Mouse (Mus musculus) liver, embryonic 13.5 days (tissue): ENCODE results near the gene Gemin4. TPM values are rescaled to one million over a fixed set of nuclear protein-coding genes. Genes with fewer than 3 reads are reported as not detected.
A peak's percentile ranks its signal among the peaks of the same experiment; 100 is the strongest.

Experiments used
- ATAC-seq: fragments of 200-750 bp; cut with Nextera tagmentation; 2 replicates; pipeline ENCODE4 v1.8.0; 2017; ENCODE audit warnings: low read depth, mild to moderate bottlenecking, moderate number of reproducible peaks, moderate library complexity
- DNase-seq: peaks from one replicate; pipeline ENCODE4 v3.0.0; 2022
- H3K27ac ChIP-seq: fragments of 300-500 bp; sonication (generic); 2 replicates; pipeline ENCODE4 v1.5.1; 2015; ENCODE audit warnings: moderate library complexity, mild to moderate bottlenecking, inconsistent platforms
- H3K27me3 ChIP-seq: fragments of 300-500 bp; sonication (generic); 2 replicates; pipeline ENCODE4 v1.6.1; 2015; ENCODE audit warnings: mild to moderate bottlenecking, inconsistent platforms
- H3K36me3 ChIP-seq: fragments of 300-500 bp; sonication (generic); 2 replicates; pipeline ENCODE4 v1.6.1; 2015; ENCODE audit warnings: mild to moderate bottlenecking, inconsistent platforms
- H3K4me1 ChIP-seq: fragments of 300-500 bp; sonication (generic); replicated peaks from 2 replicates; pipeline ENCODE4 v1.6.1; 2015; ENCODE audit warnings: inconsistent platforms
- H3K4me2 ChIP-seq: fragments of 300-500 bp; sonication (generic); 2 replicates; pipeline ENCODE4 v1.6.1; 2015; ENCODE audit warnings: inconsistent platforms, mild to moderate bottlenecking, moderate library complexity
- H3K4me3 ChIP-seq: fragments of 300-500 bp; sonication (generic); replicated peaks from 2 replicates; pipeline ENCODE4 v1.5.1; 2015; ENCODE audit warnings: mild to moderate bottlenecking, inconsistent platforms
- H3K9ac ChIP-seq: fragments of 300-500 bp; sonication (generic); 2 replicates; pipeline ENCODE4 v1.6.1; 2015; ENCODE audit warnings: mild to moderate bottlenecking, inconsistent platforms
- H3K9me3 ChIP-seq: fragments of 300-500 bp; sonication (generic); replicated peaks from 2 replicates; pipeline ENCODE4 v1.6.1; 2016; ENCODE audit warnings: inconsistent platforms
- WGBS: fragments of 180-500 bp; shearing (Covaris S2); methylation state at CpG from one replicate; pipeline ENCODE4 v1.1.7; 2015; ENCODE audit not compliant: insufficient replicate concordance; 5-methylcytosine and 5-hydroxymethylcytosine counted together
- polyA plus RNA-seq: library from polyadenylated mRNA; unstranded; fragments of >200 nt; fragmentation: Nextera tagmentation; extraction: Ambion mirVana; gene quantifications from 2 replicates; pipeline ENCODE4 v1.2.1, GENCODE M21; 2015

Gemin4 gene
- polyA plus RNA-seq, 1 experiment from 2014 or later = 22.5 TPM

DNA sequence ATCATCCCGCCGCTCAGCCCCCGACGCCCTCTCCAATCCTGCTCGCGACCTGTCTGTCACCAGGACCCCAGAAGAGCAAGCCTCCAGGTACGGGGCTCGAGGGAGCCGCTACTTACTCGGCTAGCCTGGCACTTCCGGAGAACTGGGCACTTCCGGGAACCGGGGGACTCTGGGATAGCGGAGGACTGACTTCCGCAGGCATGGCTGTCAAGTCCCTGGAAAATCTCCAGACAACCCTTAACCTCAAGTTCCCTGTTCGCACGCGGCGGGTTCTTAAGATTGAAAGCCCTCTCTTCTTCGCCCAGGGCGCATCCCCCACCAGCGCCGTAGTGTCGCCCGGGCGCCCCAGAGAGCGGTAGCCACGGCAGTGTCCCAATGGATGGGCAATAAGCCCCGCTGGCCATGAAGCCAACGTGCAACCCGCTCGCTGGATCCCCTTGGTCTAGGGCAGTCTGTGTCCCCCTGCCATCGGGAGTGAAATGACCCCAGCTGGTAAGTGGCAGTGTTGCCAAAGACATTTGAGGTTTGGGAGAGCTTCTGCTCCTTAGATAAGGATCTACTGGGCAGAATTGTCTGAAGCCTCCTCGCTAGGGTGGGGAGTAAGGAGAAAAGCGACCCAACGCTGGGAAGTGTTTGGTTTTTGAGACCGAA lies 37.8 kb downstream of the Gemin4 start, which contains the start of the genes Vps53 and Fam57a:
Gene Vps53 (minus strand): TSS at position 153 of the 651 bp plus-strand sequence.
Gene Fam57a (plus strand): TSS at position 177 of the 651 bp plus-strand sequence.
- peak within 1 kb of the TSS; percentile 86 for H3K4me2 ChIP-seq
- peak; percentile 78 for DNase-seq
- peak within 1 kb of the TSS; percentile 84 for H3K9ac ChIP-seq
- H3K4me1 ChIP-seq = peaks cover 17% of the 10 kb centered on the region
- ATAC-seq = peak; percentile 90
- H3K9me3 ChIP-seq = no peaks in the 10 kb centered on the region
- under 1% methylated on average over 37 of the region's 37 CpGs for WGBS
- no peaks in the 10 kb centered on the region for H3K27me3 ChIP-seq
- H3K27ac ChIP-seq = peak within 1 kb of the TSS; percentile 72
- peaks cover 15% of the 10 kb centered on the region; the same call in 1 of the 2 replicates for H3K36me3 ChIP-seq
- H3K4me3 ChIP-seq = peak within 1 kb of the TSS; percentile 93

DNA sequence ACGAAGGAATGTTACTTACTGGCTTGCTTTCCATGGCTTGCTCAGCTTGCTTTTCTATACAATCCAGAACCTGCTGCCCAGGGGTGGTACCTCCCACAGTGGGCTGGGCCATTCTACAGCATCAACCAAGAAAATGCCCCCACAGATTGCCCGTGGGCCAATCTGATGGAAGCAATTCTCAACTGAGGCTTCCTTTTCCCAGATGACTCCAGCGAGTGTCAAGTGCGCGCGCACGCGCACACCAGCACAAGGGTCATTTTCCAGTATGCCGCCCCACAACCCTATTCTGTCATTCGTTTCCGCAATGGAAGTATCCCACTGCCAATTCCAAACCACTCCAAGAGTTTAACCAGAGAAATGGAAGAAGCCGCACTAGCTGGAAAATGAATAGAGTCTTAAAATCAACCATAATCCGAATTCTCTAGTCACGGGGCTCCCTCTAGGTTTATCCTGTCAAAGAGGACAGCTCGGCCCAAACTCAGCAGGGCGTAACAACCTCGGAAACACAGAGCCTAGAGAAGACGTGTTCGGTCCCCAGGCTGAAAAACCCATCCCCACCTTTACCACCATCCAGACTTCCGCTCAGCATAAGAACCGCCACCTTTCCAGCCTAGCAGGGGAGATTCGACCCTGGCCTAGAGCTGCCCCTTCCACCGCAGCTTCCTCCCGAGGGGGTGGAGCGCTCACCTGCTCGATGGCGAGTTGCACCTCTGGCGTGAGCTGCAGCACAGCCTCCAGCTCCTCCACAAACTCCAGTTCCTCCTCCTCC lies 38.6 kb downstream of the Gemin4 start:
- peak overlapping the region; percentile 84 for H3K9ac ChIP-seq
- WGBS = under 1% methylated on average over 28 of the region's 28 CpGs
- peak overlapping the region; percentile 93 for H3K4me3 ChIP-seq
- H3K27me3 ChIP-seq = no peaks in the 10 kb centered on the region
- H3K4me1 ChIP-seq = peaks cover 17% of the 10 kb centered on the region
- peak overlapping the region; percentile 72 for H3K27ac ChIP-seq
- H3K4me2 ChIP-seq = peak overlapping the region; percentile 86
- H3K9me3 ChIP-seq = no peaks in the 10 kb centered on the region
- peaks cover 18% of the 10 kb centered on the region for H3K36me3 ChIP-seq
- DNase-seq = peak; percentile 37
- ATAC-seq = peak; percentile 83

DNA sequence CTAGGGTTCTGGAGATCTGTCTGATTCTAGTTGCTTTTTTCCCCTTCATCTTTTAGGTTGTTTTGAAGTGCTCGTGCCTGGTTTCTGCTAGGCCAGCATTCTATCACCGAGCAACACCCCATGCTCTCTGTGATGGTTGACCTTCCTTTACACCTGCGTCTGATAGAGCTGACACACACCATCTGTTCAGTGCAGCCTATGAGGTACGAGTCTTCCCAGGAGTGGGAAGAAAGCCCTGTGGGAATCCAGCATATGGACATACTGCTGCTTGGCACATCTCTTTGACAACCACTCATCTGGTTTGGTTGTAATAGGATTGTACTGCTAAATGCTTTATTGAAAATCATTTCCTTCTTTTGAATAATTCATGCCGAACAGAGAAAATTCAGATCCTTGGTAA lies 47.3 kb downstream of the Gemin4 start:
- Histone ChIP-seq H3K4me1 (0 out of 2 replicates have a peak, but pooled peaks cover 4% of the 10 kb centered on the region), H3K36me3 (peaks cover 24% of the 10 kb centered on the region), H3K9me3 (no peaks in the 10 kb centered on the region), H3K9ac (no peak overlapping the region), H3K4me2 (no peak overlapping the region), H3K27me3 (no peaks in the 10 kb centered on the region), H3K4me3 (no peak overlapping the region), H3K27ac (no peak overlapping the region)
- ATAC-seq (no peak), DNase-seq (no peak)
- 72% methylated on average over 5 of the region's 5 CpGs for WGBS

GRCm38 (mm10) chr11:76168976-76169375 lies 48.5 kb downstream of the Gemin4 start:
- no peak overlapping the region for H3K9ac ChIP-seq
- ATAC-seq (no peak), DNase-seq (no peak)
- H3K4me3 ChIP-seq = no peak overlapping the region
- 0 out of 2 replicates have a peak, but pooled peaks cover 4% of the 10 kb centered on the region for H3K4me1 ChIP-seq
- no peaks in the 10 kb centered on the region for H3K27me3 ChIP-seq
- 86% methylated on average over 3 of the region's 3 CpGs for WGBS
- H3K27ac ChIP-seq = no peak overlapping the region
- H3K9me3 ChIP-seq = no peaks in the 10 kb centered on the region
- H3K4me2 ChIP-seq = no peak overlapping the region
- H3K36me3 ChIP-seq = peaks cover 22% of the 10 kb centered on the region

GRCm38 (mm10) chr11:76167079-76167765 lies 50.2 kb downstream of the Gemin4 start:
- 21% methylated on average over 5 of the region's 5 CpGs for WGBS

DNA sequence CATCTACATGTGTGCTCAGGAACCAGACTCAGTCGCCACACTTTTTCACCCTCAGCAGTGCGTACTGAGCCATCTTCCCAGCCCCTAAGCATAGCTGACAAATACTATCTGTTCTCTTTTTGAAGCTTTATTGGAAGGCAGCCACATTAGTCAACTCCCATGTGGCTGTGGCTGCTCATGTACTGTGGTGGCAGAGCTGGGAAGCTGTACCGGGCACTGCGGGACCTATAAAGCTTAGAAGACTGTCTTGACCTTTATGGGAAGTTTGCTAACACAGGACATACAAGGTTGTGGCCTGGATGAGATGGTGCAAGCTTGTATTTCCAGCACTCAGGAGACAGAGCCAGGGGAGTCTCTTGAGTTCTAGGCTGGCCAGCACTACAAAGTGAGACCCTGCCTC lies 50.8 kb downstream of the Gemin4 start:
- Histone ChIP-seq H3K36me3 (peaks cover 11% of the 10 kb centered on the region), H3K9ac (no peak overlapping the region), H3K27me3 (no peaks in the 10 kb centered on the region), H3K27ac (no peak overlapping the region), H3K9me3 (no peaks in the 10 kb centered on the region), H3K4me2 (no peak overlapping the region), H3K4me1 (0 out of 2 replicates have a peak, but pooled peaks cover 4% of the 10 kb centered on the region), H3K4me3 (no peak overlapping the region)
- no peak for DNase-seq
- WGBS = 84% methylated on average over 4 of the region's 4 CpGs
- no peak for ATAC-seq

More at GRCm38 (mm10) chr11:76167079-76167765, 50.2 kb downstream of the Gemin4 start:
- Histone ChIP-seq H3K9me3 (no peaks in the 10 kb centered on the region), H3K4me1 (0 out of 2 replicates have a peak, but pooled peaks cover 4% of the 10 kb centered on the region), H3K4me2 (no peak overlapping the region), H3K4me3 (no peak overlapping the region), H3K27me3 (no peaks in the 10 kb centered on the region), H3K9ac (no peak overlapping the region), H3K36me3 (peaks cover 14% of the 10 kb centered on the region), H3K27ac (no peak overlapping the region)
- ATAC-seq = no peak
- peak; percentile 33 for DNase-seq

Other genes with a start within 250 kb of the Gemin4 start
- not detected in 2 replicates for gene 1700016K19Rik, start 217.8 kb downstream of the Gemin4 start, polyA plus RNA-seq
- gene Rflnb, start 189.9 kb downstream of the Gemin4 start, polyA plus RNA-seq = 3.0 and 3.1 TPM in 2 replicates
- gene Vps53, start 38.0 kb downstream of the Gemin4 start, polyA plus RNA-seq = 17.2 and 19.8 TPM in 2 replicates
- gene Fam57a, start 38.0 kb downstream of the Gemin4 start, polyA plus RNA-seq = 4.5 and 5.4 TPM in 2 replicates
- gene Dbil5, start 56 bp downstream of the Gemin4 start, polyA plus RNA-seq = 0.41 and 0.43 TPM in 2 replicates
- gene Mrm3, start 26.1 kb upstream of the Gemin4 start, polyA plus RNA-seq = 23.9 and 25.2 TPM in 2 replicates
- 72.5 and 76.5 TPM in 2 replicates for gene Glod4, start 26.1 kb upstream of the Gemin4 start, polyA plus RNA-seq
- 3.2 and 3.5 TPM in 2 replicates for gene Nxn, start 181.5 kb upstream of the Gemin4 start, polyA plus RNA-seq
- gene Timm22, start 189.3 kb upstream of the Gemin4 start, polyA plus RNA-seq = 52.7 and 54.1 TPM in 2 replicates